Mouse (Mus musculus) CD8-positive naive resting alpha-beta T cell, adult 2 months (primary cell): ENCODE results near the gene Reps1.
"Not testable (repeated sequence)": the region's sequence is repeated elsewhere in the genome, so short reads cannot be mapped to it uniquely, and the experiment has no call there.

Experiments
- DNase-seq, 2 experiments: peaks; one replicate each; pipeline ENCODE4 v3.0.0; 2022; ENCODE audit warnings: low read depth in 2 of 2, low spot score in 2 of 2

Gene Reps1

DNA sequence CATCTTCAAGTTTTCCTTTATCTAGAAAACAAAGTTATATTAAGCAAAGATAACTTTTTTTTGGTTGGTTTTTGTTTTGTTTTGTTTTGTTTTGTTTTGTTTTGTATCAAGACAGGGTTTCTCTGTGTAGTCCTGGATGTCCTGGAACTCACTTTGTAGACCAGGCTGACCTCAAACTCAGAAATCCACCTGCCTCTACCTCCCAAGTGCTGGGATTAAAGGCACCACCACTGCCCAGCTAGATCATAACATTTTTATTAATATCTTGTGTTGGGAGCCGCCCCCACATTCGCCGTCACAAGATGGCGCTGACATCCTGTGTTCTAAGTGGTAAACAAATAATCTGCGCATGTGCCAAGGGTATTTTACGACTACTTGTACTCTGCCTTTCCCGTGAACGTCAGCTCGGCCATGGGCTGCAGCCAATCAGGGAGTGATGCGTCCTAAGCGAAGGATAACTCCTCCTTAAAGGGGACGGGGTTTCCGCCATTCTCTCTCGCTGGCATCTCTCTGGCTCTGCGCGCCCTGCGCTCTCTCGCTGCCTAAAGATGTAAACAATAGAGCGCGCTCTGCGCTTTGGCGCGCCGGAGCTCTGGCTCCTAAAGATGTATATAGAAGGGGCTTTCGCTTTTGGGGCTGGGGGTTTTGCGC is 83.3 kb downstream of the Reps1 start:
- not testable (repeated sequence) for DNase-seq

DNA sequence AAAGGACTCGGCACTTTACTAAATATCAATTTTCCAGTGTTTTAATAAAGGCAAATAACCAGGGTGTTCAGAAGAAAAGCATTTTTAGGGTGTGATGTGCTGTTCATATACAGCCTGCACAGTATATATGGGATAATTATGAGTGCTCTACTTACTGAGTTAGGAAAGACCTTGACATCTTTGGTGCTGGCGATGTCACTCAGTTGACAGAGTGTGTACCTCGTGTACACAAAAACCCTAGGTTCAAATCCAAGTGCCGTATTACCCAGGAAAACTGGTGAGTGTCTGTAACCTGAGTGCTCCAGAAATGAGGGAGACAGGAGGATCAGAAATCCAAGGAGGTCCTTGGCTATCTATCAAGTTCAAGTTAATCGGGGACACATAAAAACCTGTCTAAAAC is 84.0 kb downstream of the Reps1 start:
- no peak for DNase-seq

DNA sequence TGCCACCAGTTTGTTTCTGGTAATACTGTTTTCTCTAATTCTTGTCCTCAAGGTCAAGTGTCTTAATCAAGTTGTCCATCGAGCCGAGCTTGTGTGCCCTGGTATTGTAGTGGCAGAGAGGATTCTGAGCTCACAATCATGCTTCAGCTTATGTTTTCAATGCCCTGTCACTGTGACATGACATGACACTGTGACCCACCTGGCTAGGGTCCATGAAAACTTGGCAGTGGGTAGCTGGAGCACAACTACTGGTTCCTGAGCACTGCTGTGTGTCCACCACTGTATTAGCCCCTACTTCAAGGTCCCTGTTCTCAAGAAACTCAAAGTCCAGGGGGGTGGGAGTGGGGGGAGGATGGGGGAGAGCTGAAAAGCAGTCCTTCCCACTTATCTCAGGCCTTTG is 85.7 kb downstream of the Reps1 start:
- no peak for DNase-seq

DNA sequence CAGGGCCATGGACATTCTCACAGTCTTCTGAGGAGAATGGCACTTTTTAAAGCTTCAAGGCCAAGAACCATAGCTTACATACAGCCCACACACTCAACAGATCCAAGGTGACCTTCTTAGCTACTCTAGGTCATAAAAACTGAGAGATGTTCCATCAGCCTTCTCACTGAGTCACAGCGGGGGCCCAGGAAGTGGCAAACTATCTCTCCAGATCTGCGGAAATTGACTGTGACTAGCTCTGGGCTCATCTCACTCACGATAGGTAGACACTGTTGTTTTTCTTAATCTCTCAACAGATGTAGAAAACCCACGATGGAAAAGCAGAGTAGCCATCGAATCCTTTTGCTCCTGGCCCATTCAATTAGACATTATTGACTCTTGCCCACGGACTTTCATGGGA is 86.6 kb downstream of the Reps1 start:
- peak in 1 of 2 experiments; percentile 12 for DNase-seq

DNA sequence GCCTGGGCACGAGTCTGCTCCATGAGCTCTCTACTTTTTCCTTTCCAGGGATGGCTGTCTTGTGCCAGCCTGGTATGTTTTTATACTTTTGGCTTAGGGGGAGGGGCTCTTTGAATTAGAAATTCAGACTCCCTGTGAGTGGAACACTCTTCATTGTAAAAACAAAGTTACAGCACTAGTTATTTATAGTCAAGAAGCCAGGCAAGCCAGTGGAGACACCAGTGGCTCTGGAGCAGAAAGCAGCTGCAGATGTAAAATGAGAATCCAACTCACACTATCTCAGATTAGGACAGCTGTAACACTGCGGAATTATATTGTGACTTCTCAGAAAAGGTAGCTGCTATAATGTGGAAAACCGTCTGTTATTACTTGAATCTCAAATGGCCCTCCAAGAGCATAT is 91.6 kb downstream of the Reps1 start:
- no peak for DNase-seq

DNA sequence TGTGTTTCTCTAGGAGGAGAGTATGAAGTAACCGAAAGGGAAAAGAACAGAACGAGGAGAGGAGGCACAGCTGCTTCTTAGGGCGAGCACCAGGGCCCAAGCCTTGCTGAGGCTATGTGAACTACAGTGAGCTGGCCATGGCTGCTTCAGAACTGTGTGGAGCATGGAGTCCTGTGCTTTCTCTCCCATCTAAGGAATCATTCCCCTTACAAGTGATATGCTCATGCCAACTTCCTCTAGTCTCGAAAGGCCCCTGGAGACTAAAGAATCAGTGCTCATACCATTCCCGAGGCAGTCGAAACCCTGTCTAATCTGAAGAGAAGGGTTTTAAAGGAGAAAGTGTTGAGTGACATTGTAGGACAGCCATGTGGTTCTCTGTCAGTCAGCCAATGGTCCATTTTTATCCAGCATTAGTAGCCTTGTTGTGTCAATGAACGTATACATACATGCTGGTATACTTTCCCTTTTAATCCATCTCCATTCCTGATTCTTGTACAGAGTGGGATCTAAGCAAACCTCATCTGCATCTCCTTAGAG is 106.8 kb downstream of the Reps1 start:
- DNase-seq = no peak
